Mouse (Mus musculus): ENCODE data around the gene Rnf43. TPM values are rescaled to one million over a fixed set of nuclear protein-coding genes. Genes with fewer than 3 reads are reported as not detected.

Gene Rnf43
- polyA plus RNA-seq, 1 experiment from 2014 or later, result 4.4 TPM

- Histone ChIP-seq H3K9me3 (replicated peaks) (no peaks in the 10 kb centered on the region), H3K36me3 (no peaks in the 10 kb centered on the region), H3K27me3 (no peaks in the 10 kb centered on the region), H3K4me1 (no peaks in the 10 kb centered on the region), H3K4me3 (no peak overlapping the region), H3K9ac (no peak overlapping the region), H3K27ac (no peak overlapping the region), H3K4me2 (replicated peaks) (no peak overlapping the region)
- ATAC-seq (ENCODE audit: low FRiP score), result no peak
- 86% methylated on average over 14 of the region's 14 CpGs for WGBS
These were observed 39.5 kb downstream of the Rnf43 start for GRCm38 (mm10) chr11:87701877-87702620.

- no peak overlapping the region for H3K9ac ChIP-seq
- ATAC-seq (ENCODE audit: low FRiP score), result no peak
- no peak overlapping the region for H3K27ac ChIP-seq
- no peak overlapping the region for H3K4me3 ChIP-seq
- H3K4me1 ChIP-seq, result peaks cover 3% of the 10 kb centered on the region; the same call in 1 of the 2 replicates
- no peaks in the 10 kb centered on the region for H3K36me3 ChIP-seq
- H3K4me2 ChIP-seq (replicated peaks), result no peak overlapping the region
- no peaks in the 10 kb centered on the region for H3K9me3 ChIP-seq (replicated peaks)
- H3K27me3 ChIP-seq, result no peaks in the 10 kb centered on the region
- 80% methylated on average over 5 of the region's 5 CpGs for WGBS
These were observed 41.1 kb downstream of the Rnf43 start for GRCm38 (mm10) chr11:87703654-87704053.

GRCm38 (mm10) chr11:87704289-87704688 is 41.8 kb downstream of the Rnf43 start:
- no peak overlapping the region for H3K27ac ChIP-seq
- H3K9me3 ChIP-seq (replicated peaks), result no peaks in the 10 kb centered on the region
- no peak overlapping the region for H3K4me2 ChIP-seq (replicated peaks)
- no peak overlapping the region for H3K4me3 ChIP-seq
- H3K9ac ChIP-seq, result no peak overlapping the region
- H3K27me3 ChIP-seq, result peaks cover 5% of the 10 kb centered on the region; the same call in 1 of the 2 replicates
- WGBS, result 82% methylated on average over 9 of the region's 9 CpGs
- no peaks in the 10 kb centered on the region for H3K36me3 ChIP-seq
- peaks cover 3% of the 10 kb centered on the region; the same call in 1 of the 2 replicates for H3K4me1 ChIP-seq
- no peak for ATAC-seq (ENCODE audit: low FRiP score)

- Histone ChIP-seq H3K36me3 (no peaks in the 10 kb centered on the region), H3K27me3 (peaks cover 25% of the 10 kb centered on the region), H3K4me1 (peaks cover 14% of the 10 kb centered on the region; the same call in 1 of the 2 replicates), H3K4me3 (no peak overlapping the region), H3K9ac (no peak overlapping the region), H3K4me2 (replicated peaks) (no peak overlapping the region), H3K27ac (no peak overlapping the region), H3K9me3 (replicated peaks) (no peaks in the 10 kb centered on the region)
- 25% methylated on average over 8 of the region's 8 CpGs for WGBS
- ATAC-seq (ENCODE audit: low FRiP score), result no peak
These were observed 45.0 kb downstream of the Rnf43 start for GRCm38 (mm10) chr11:87707570-87707969.

GRCm38 (mm10) chr11:87708979-87709378 is 46.5 kb downstream of the Rnf43 start:
- H3K4me3 ChIP-seq, result no peak overlapping the region
- peaks cover 25% of the 10 kb centered on the region for H3K27me3 ChIP-seq
- no peak overlapping the region for H3K27ac ChIP-seq
- no peak for ATAC-seq (ENCODE audit: low FRiP score)
- 83% methylated on average over 5 of the region's 5 CpGs for WGBS
- no peak overlapping the region for H3K9ac ChIP-seq
- no peaks in the 10 kb centered on the region for H3K9me3 ChIP-seq (replicated peaks)
- H3K36me3 ChIP-seq, result no peaks in the 10 kb centered on the region
- H3K4me1 ChIP-seq, result peaks cover 14% of the 10 kb centered on the region; the same call in 1 of the 2 replicates
- H3K4me2 ChIP-seq (replicated peaks), result no peak overlapping the region

- H3K4me3 ChIP-seq, result peak overlapping the region; percentile 8; the same call in 1 of the 2 replicates
These were observed 47.2 kb downstream of the Rnf43 start for GRCm38 (mm10) chr11:87709513-87710261.

GRCm38 (mm10) chr11:87710262-87710615 is 47.7 kb downstream of the Rnf43 start:
- Histone ChIP-seq H3K4me3 (no peak overlapping the region), H3K27me3 (peaks cover 25% of the 10 kb centered on the region), H3K9ac (0 out of 2 replicates have a peak overlapping the region, but pooled peaks have one; percentile 25), H3K27ac (no peak overlapping the region), H3K36me3 (no peaks in the 10 kb centered on the region), H3K4me2 (replicated peaks) (peak overlapping the region; percentile 41), H3K4me1 (peaks cover 14% of the 10 kb centered on the region; the same call in 1 of the 2 replicates), H3K9me3 (replicated peaks) (no peaks in the 10 kb centered on the region)
- WGBS, result 48% methylated on average over 7 of the region's 7 CpGs
- no peak for ATAC-seq (ENCODE audit: low FRiP score)

More at GRCm38 (mm10) chr11:87709513-87710261, 47.2 kb downstream of the Rnf43 start:
- Histone ChIP-seq H3K27me3 (peaks cover 25% of the 10 kb centered on the region), H3K9ac (peak overlapping the region; percentile 25; the same call in 1 of the 2 replicates), H3K36me3 (no peaks in the 10 kb centered on the region), H3K4me1 (peaks cover 14% of the 10 kb centered on the region; the same call in 1 of the 2 replicates), H3K27ac (no peak overlapping the region), H3K4me2 (replicated peaks) (peak overlapping the region; percentile 41), H3K9me3 (replicated peaks) (no peaks in the 10 kb centered on the region)
- no peak for ATAC-seq (ENCODE audit: low FRiP score)
- WGBS, result 12% methylated on average over 21 of the region's 21 CpGs

GRCm38 (mm10) chr11:87712188-87712587 is 49.7 kb downstream of the Rnf43 start:
- Histone ChIP-seq H3K9me3 (replicated peaks) (no peaks in the 10 kb centered on the region), H3K9ac (no peak overlapping the region), H3K36me3 (no peaks in the 10 kb centered on the region), H3K27ac (no peak overlapping the region), H3K4me3 (no peak overlapping the region), H3K4me2 (replicated peaks) (no peak overlapping the region), H3K4me1 (peaks cover 14% of the 10 kb centered on the region; the same call in 1 of the 2 replicates), H3K27me3 (peaks cover 25% of the 10 kb centered on the region)
- WGBS, result 88% methylated on average over 4 of the region's 4 CpGs
- ATAC-seq (ENCODE audit: low FRiP score), result no peak

GRCm38 (mm10) chr11:87715999-87716398 is 53.5 kb downstream of the Rnf43 start:
- H3K36me3 ChIP-seq, result no peaks in the 10 kb centered on the region
- no peak overlapping the region for H3K4me3 ChIP-seq
- no peak for ATAC-seq (ENCODE audit: low FRiP score)
- H3K4me2 ChIP-seq (replicated peaks), result no peak overlapping the region
- no peak overlapping the region for H3K27ac ChIP-seq
- peaks cover 4% of the 10 kb centered on the region; the same call in 1 of the 2 replicates for H3K27me3 ChIP-seq
- H3K9ac ChIP-seq, result no peak overlapping the region
- H3K9me3 ChIP-seq (replicated peaks), result no peaks in the 10 kb centered on the region
- H3K4me1 ChIP-seq, result no peaks in the 10 kb centered on the region
- WGBS, result 87% methylated on average over 4 of the region's 4 CpGs

- no peak for ATAC-seq (ENCODE audit: low FRiP score)
- no peak overlapping the region for H3K27ac ChIP-seq
- H3K27me3 ChIP-seq, result no peaks in the 10 kb centered on the region
- H3K9ac ChIP-seq, result no peak overlapping the region
- no peak overlapping the region for H3K4me2 ChIP-seq (replicated peaks)
- no peak overlapping the region for H3K4me3 ChIP-seq
- no peaks in the 10 kb centered on the region for H3K9me3 ChIP-seq (replicated peaks)
- no peaks in the 10 kb centered on the region for H3K4me1 ChIP-seq
- H3K36me3 ChIP-seq, result no peaks in the 10 kb centered on the region
- 69% methylated on average over 7 of the region's 7 CpGs for WGBS
These were observed 57.0 kb downstream of the Rnf43 start for GRCm38 (mm10) chr11:87719526-87719925.

- H3K4me1 ChIP-seq, result peaks cover 2% of the 10 kb centered on the region
- H3K27ac ChIP-seq, result no peak overlapping the region
- H3K27me3 ChIP-seq, result no peaks in the 10 kb centered on the region
- H3K36me3 ChIP-seq, result no peaks in the 10 kb centered on the region
- no peak for ATAC-seq (ENCODE audit: low FRiP score)
- H3K4me2 ChIP-seq (replicated peaks), result no peak overlapping the region
- no peak overlapping the region for H3K4me3 ChIP-seq
- 61% methylated on average over 9 of the region's 9 CpGs for WGBS
- no peaks in the 10 kb centered on the region for H3K9me3 ChIP-seq (replicated peaks)
- no peak overlapping the region for H3K9ac ChIP-seq
These were observed 57.8 kb downstream of the Rnf43 start for GRCm38 (mm10) chr11:87720324-87720723.

GRCm38 (mm10) chr11:87720839-87721238 is 58.3 kb downstream of the Rnf43 start:
- 78% methylated on average over 9 of the region's 9 CpGs for WGBS

More at GRCm38 (mm10) chr11:87720839-87721238, 58.3 kb downstream of the Rnf43 start:
- no peak overlapping the region for H3K27ac ChIP-seq
- peaks cover 7% of the 10 kb centered on the region for H3K4me1 ChIP-seq
- no peak overlapping the region for H3K4me2 ChIP-seq (replicated peaks)
- no peaks in the 10 kb centered on the region for H3K9me3 ChIP-seq (replicated peaks)
- ATAC-seq (ENCODE audit: low FRiP score), result no peak
- no peak overlapping the region for H3K4me3 ChIP-seq
- no peaks in the 10 kb centered on the region for H3K27me3 ChIP-seq
- H3K36me3 ChIP-seq, result no peaks in the 10 kb centered on the region
- H3K9ac ChIP-seq, result no peak overlapping the region
